Mouse (Mus musculus) heart, postnatal 0 days (tissue): ENCODE results near the gene Clip1.
"Not testable (repeated sequence)": the region's sequence is repeated elsewhere in the genome, so short reads cannot be mapped to it uniquely, and the experiment has no call there.

Source experiments
- CTCF ChIP-seq: IDR thresholded peaks from 2 replicates; pipeline ENCODE4 v1.5.1; 2016; ENCODE audit warnings: antibody characterized with exemption, control low read depth, low read depth
- EP300 ChIP-seq: IDR thresholded peaks from 2 replicates; pipeline ENCODE4 v1.6.1; 2016; ENCODE audit warnings: antibody characterized with exemption, low read depth

GRCm38 (mm10) chr5:123723816-123724215 lies 39.4 kb upstream of the Clip1 start:
- TF ChIP-seq CTCF, EP300: not testable (repeated sequence)
